Mouse (Mus musculus): Measurements from ENCODE around the gene Bcas1. TPM values are rescaled to one million over a fixed set of nuclear protein-coding genes. Genes with fewer than 3 reads are reported as not detected.

The Bcas1 gene
- total and polyA plus RNA-seq, 3 experiments, result 0.35 to 0.66 TPM; not detected in 1

DNA sequence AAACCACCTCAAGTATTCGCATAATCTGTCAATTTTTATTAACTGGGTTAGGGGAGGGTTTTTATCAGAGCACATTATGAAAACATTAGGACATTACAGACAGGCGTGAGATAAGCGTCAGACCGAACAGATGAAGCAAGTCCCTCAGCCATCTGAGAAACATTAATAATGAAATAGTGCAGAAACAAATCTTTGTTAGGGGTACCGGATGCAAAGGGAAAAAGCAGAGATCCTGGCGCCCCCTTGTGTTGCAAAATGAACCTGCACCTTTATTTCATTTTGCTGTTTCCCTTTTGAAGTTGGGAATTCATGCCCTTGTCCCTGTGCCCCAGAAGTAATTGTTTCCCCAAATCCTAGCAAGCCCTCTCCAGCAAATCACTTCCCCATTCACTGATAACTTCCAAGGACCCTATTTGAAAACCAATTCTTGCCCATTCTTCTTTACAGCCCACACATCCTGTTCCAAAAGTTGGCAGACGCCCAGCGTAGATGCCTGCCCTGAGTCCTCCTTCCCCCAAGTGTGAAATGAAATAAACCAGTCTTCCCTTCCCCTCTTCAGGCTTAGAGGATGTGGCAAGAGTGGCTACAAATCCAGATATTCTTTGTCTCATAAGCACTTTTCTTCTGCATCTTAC lies 80.4 kb downstream of the Bcas1 start:
- DNase-seq, result no peak

DNA sequence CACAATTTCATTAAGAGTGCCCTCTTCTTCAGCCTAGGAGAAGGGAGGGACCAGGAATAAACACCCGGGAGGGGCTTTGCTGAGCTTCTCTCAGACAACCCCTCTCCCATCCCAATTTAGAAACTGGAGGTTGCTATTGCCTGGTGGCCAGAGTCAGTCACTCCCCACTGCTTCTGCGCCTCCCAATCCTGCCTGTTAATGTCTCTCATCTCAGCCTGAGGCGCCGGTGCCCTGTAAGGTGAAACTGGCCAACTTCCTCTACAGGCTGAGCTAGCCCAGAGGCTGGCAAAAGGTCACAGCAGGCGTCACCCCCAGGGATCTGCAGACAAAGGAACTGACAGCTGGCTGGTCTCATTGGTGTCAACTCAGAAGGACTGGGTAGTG lies 82.2 kb downstream of the Bcas1 start:
- DNase-seq, result peak; percentile 47

DNA sequence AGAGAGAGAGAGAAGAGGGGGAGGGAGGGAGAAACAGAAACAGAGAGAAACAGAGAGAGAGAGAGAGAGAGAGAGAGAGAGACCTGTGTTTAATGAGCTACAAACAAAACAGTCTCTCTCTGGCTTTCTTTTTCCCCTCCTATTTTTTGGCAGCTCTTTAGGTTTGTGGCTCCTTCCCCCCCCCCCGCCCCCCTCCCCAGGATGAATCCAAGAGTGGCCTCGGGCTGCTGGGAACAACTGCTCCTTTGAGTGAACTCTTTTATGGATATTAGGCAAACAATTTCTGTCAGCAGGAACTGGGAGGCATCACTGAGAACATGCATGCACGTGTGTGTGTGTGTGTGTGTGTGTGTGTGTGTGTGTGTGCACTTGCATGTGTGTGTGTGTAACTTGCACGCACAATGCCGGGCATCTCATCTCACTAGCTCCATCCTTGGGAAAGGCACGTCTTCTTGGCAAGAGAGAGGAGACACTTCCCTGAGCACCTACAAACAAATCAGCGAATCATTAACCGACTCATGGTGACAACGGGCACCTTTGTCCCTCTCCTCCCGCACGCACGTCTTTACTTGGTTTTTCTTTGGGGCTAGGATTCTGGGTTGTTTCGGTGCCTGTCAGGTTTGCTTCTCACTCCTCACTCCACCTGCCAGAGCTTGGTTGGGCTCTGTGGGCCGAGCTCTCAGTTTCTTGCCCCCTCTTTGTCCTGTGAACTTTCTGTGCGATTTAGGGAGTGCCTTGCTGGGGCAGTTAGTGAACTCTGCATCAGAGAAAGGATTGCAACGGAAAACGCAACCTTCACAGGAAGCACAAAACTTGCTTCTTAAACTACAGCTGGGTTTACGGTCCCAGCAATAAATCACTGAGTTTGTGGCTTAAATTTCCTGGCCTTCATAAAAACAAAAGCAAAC lies 82.9 kb downstream of the Bcas1 start:
- no peak for DNase-seq

DNA sequence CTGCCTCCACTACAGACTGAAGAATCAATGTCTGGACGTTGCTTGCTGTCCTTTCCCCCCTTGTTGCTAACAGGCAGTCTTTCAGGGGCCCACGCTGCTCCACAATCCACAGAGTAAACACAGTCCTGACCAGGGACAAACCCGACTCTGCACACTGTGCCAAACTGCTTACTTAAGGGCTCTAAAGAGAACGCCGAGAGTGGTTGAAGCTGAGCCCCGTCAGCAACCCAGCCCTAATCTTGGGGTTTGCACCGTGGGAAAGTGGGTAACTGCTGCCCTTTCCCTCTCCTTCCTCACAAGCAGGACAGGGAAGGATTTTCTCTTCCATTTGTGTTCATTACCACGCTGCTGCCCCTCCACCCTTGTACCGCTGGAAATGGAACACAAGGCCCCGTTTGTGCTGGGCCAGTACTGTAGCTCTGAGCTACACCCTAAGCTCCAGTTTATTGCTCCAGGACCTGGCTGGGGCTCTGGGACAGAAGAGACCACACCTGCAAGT lies 83.8 kb downstream of the Bcas1 start:
- DNase-seq, result no peak

DNA sequence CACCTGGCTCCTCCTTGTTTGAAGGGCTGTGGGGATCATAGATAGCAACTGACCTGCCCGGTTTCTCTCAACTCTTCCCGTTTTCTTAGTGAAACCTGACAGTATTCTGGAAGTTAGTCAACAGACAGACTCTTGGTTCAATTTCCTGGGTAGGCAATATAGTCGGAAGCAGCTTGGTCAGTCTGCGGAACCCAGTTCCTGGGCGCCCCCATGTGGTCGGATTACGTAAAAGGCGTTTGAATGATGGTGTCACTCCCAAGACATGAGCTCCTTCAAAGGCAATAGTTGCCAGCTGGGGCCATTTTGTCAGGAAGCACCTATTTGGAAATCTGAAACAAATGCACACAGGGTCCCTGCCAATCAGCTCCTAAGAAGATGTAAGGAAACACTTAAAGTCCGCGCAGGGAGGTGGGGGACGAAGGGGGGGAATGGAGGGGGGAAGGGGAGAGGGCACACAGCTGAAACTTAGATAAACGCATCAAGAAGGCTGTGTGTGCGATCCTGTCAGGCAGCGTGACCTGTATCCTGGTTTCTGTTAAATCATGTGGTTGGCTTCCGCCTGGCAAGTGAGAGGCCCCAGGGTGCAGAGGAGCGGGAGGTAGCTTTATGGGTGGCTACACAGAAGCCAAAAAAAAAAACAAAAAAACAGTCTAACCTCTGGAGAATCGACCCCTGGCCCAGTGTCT lies 84.4 kb downstream of the Bcas1 start:
- peak; percentile 55 for DNase-seq

DNA sequence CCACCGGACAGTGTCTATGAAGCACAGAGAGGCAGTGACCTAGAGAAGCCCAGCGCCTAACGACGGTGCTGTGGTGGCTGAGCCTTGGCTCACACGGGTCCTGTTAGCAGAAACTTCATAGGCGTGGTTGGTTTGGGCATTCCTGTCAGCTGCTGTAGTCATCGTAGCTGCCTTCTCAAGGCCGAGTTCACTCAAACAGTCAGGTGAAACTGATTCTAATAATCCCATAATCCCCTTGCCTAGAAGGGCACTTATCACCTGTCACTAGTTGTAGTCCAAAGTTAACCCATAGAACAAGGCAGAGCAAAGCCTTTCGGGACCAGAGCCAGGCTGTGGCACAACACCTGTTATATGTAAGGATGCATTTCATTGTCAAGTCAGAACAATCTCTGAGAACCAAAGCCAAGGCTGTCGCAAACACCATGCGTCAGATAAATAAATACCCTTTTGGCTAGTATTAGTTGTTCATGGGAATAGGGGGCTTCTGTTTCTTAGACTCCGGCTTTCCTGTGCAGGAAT lies 85.3 kb downstream of the Bcas1 start:
- DNase-seq, result no peak

DNA sequence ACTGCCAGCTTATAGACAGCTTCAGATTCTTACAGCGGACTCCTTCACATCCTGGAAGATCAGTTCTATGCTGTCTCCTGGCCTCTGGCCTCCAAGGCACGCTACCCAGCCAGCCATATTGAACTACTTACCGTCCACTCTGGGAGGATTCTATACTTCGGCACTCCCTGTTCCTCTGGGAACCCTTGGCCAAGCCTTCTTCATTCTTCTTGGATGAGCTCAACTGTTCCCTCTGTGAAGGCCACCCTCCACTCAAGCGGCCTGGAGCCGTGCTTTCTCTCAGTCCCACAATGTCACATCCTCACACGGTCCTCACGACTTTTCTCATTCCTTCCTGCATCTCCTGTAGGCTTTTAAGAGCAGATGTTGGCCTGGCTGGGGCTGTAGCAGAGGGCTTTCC lies 86.5 kb downstream of the Bcas1 start:
- no peak for DNase-seq

DNA sequence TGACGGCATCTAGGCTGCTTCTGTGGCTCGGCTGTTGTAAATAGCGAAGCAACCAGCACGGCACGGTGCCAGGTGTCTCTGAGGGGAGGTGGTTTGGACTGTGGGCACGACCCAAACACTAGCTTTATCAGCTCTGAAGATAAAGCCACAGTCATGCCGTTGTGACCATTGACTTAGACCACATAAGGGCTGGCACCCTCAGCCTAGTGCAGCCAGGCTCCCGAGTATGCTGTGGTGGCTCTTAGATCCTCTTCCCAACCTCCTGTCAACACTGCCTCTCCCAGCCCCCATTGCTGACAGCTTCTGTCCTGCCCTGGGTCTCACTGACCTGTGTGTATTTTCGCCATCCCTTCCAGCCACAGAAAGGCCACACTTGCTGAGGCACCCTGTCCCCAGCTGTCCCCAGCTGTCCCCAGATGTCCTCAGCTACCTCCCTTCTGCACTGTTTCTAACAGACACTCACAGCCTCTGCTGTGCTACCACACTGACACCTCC lies 91.3 kb downstream of the Bcas1 start:
- DNase-seq, result no peak

DNA sequence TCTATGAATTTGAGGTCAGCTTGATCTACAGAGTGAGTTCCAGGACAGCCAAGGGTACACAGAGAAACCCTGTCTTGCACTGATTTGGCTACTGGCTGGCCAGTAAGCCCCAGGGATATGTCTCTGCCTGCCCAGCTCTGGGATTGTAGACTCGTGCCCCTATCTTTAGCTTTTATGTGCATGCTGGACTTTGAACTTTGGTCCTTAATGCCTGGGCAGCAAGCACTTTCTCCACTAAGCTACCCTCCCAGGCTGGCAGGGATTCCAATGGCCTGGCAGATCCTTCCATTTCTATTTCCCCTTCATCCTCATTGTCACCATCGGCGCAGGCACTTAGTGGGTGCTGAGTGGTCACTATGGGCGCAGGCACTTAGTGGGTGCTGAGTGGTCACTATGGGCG lies 92.5 kb downstream of the Bcas1 start:
- DNase-seq, result no peak

DNA sequence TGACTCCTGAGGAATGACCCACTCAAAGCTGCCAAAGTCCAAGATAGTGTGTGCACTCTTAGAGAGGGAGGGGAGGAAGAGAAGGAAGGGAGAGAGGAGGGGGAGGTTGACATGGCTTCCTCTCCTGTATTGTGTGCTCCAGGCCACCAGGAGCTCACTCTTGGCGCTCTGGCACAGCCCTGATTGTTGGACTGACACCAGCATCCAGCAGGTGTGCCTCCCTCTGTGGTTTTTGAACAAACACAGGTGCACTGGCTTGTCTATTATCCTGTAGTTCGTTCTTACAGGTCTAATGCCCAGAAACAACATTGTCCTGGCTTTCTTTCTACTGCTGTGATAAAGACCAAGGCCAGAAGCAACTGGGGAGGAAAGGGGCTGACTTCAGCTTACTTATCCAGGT lies 95.8 kb downstream of the Bcas1 start:
- DNase-seq, result no peak

DNA sequence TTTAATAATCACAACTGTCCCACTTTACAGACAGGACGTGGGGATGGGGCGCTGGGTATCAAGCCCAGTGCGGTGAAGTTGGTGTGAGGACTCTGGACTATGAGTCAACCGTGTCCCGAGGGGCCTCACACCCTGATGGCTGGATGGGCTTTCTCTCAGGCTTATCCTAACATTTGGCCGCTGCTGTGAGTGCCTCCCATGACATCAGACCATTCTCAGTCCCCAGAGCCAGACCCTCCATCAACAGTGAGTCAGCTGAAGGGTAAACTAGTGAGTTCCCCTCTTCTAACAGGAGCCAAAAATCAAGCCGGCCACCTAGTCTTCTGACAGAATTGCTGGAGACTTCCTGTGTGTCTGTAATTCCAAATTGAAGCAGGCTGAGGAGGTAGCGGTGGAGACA lies 97.2 kb downstream of the Bcas1 start:
- no peak for DNase-seq

DNA sequence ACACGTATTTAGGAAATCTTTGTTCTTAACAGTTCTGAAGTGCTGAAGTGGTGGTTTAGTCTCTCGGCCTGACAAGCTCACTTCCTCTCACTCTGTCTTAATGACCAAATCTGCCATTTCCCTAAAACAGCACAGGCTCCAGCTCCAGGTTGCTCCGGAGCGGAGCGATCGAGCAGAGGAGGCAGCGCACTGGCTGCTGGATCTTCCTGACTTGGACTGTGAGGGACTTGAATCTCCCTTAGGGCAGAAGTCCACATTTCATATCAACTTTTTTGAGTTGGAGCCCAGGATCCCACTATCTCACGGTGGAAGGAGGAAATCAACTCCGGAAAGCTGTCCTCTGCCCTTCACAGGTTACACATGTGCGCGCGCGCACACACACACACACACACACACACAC lies 97.7 kb downstream of the Bcas1 start:
- no peak for DNase-seq

DNA sequence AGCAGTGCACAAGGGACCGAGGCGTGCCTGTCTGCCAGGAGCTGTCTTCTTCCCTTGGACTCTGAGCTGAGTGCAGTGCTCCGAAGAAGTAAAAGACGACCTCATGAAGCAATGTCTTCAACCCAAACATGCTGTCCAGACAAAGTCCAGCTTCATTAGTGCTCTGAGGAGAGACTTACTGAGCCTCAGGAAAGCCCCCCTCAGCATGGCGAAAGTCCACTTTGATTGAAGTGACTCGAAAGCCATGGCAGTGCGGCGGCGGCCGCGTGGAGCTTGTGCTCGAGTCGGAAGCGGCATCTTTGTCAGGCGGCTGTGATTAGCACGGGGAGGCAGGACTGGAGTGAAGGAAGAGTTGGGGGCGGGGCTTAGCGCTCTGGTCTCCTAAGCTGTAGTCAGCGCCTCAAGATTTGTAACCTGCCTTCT lies 103.7 kb downstream of the Bcas1 start:
- peak; percentile 68 for DNase-seq

DNA sequence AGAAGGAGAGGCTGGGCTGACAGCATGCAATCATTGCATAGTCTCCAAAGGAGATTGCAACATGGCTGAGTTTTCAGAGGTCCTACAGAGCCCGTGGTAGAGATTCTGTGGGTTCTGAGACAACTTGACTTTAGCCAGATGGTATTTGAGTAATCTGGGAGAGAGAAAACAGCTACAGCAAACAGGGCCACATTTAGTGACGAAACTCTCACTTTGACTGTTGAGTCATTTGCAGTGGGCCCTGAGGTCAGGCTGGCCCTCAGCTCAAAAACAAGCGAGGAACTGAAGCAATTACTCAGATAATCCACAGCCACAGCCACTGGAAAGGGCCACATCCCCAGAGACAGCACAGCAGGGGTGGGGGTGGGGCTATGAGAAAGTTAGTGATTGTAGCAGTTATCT lies 105.6 kb downstream of the Bcas1 start:
- peak; percentile 59 for DNase-seq

DNA sequence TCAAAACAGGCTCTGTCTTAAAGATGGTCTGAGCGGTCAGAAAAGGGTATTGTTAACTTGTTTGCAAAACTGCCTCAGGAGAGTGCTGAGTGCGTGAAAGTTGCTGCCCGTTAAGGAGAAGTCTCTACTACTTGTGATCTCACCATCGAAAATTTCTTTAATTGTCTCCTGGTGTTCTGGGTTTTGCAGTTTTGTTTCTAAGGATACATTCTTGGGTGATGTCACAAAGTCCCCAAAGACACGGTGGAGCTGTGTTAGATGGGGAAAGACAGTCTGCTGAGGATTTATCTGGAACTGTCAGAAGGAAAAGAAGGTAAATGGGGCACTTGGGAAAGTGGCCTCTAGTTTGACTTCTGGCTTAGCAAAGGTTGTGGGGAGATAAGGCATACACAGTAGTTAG lies 106.1 kb downstream of the Bcas1 start:
- no peak for DNase-seq

DNA sequence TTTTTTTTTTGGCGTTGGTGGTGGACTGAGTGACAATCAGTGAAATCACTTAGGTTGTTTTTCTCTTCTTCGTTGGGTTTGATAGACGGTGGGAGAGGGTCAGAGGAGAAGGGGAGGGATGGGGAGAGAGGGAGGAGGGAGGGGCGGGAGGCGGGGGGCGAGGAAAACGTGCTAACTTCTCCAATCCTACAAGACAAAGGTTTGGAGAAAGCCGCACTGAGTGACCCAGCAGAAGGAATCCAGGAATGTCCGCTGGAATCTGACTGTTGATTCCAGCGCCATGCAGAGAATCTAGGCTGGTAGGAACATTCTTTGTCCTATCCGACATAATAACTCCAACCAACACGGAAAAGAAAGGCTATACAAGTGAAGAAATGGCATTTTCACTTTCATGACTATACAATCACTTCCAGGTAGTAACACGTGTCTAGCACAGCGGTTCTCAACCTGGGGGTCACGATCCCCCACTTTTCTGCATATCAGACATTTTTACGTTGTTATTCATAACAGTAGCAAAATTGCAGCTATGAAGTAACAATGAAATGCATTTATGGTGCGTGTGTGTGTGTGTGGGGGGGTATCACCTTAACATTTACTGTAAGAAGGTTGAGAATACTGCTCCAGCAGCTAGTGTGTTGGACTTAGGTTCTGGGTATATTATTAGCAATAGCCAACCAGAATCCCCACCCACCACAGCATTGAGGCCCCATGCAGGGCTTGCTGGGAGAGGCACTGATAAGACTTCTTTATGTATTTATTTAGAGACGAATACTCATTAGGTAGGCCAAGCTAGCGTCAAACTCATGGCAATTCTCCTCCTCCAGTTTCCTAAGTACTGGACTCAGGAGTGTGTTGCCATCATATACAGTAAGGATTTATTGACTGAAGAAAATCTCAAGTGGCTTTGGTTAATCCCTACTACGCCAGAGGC lies 107.8 kb downstream of the Bcas1 start:
- peak; percentile 6 for DNase-seq

DNA sequence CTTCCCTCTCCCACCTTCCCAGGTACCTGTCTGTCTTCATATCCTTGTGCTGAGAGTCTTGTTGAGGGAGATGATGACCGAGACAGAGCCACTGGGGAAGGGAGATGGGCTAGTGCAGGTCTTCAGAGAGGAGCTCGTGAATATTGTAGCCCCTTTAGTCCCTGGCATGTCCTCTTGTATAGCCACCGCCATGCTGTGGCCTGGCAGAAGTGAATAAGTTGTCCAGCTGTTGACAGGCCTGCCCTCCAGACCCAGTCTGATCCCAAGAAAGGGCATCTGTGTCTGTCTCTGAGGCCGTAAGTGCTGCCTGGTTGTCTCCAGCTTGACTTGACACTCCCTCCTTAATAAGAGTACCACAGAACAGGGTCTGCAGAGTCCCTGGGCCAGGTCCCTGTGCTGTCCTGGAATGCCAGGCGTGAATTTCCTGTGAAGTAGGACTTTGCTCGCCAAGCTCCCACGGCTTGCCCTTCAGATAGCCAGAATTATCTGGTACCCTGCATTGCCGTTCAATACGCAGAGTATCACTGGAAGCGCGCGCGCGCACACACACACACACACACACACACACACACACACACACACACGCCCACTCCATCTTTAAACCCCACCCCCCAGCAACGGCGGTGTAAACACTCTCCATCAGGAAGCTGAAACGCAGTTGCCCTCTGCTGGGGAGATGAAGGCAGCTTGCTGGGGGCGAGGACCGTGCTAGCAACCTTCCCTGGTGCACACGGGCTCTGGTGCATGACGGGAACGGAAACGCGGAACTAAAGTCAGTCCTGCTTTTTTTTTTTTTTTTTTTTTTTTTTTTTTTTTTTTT lies 108.7 kb downstream of the Bcas1 start:
- peak; percentile 91 for DNase-seq

DNA sequence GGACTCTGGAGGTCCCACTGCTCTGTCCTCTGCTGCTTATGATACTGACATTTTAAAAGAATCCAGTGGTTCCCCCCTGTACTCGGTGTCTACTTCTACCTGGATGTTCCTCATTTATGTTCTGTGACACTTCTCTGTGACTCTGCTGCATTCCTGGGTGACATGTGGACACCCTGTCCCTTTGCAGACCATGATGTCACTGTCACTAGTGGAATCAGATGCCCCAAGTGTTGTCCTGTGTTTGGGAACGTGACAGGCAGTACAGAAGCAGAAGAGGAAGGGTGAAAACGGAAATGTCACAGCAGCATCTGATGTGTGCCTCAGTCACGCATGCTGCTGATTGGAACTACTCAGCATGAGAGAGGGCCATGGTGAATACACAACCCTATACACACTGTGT lies 110.9 kb downstream of the Bcas1 start:
- no peak for DNase-seq

DNA sequence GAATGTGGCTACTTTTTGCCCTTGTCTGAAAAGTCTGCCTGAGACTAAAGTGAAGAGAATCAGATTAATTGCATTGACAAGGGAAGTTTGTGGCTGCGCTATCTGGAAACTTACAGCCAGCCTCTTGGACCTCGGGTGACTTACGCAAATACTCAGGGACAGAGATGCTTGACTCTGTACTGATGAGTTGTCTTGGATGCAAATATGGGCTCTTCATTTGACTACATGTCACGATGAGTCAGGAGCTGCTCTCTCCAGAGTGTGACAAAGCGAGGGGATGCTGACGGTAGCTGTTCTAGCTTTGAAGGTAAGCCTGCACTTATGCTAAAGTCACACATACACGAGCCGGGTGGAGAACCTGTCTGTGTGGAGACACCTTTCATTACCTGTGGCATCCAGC lies 111.3 kb downstream of the Bcas1 start:
- no peak for DNase-seq

DNA sequence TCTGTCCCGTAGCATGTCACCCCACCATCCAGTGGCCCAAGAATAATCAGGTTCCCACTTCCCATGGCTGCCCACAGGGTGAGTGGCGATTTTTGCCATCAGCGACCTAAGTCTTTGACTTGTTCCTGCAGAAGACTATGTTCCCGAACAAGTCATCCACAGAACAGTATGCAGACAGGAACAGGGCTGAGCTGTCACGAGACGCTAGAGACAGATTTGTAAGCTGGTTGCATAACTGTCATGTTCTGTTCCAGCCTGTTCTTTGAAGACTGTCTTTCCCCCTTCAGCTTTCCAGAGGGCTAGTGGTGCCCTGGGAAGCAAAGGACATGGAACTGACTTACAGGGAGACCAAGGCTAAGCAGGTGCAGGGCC lies 116.7 kb downstream of the Bcas1 start:
- no peak for DNase-seq

All from adrenal gland, adult 2 months (tissue).